Mouse (Mus musculus) liver, adult 2 months (tissue): Measurements from ENCODE around the gene Mettl7b. TPM values are rescaled to one million over a fixed set of nuclear protein-coding genes. Genes with fewer than 3 reads are reported as not detected.

Source experiments
- DNase-seq: peaks from one replicate; pipeline ENCODE4 v3.0.0-alpha.2; 2011; ENCODE audit warnings: low read depth, low spot score; ENCODE audit errors: extremely low read depth
- H3K27ac ChIP-seq: fragments of 200-500 bp; replicated peaks from 2 replicates; pipeline ENCODE4 v1.5.1; 2012; ENCODE audit warnings: low read depth, mild to moderate bottlenecking, control low read depth, inconsistent platforms, low read length; ENCODE audit not compliant: insufficient read depth
- H3K27me3 ChIP-seq: fragments of 200-500 bp; 2 replicates; pipeline ENCODE4 v1.6.1; 2012; ENCODE audit warnings: mild to moderate bottlenecking, moderate library complexity, low read length, inconsistent platforms; ENCODE audit not compliant: control insufficient read depth, insufficient read depth
- H3K36me3 ChIP-seq: fragments of 200-500 bp; 2 replicates; pipeline ENCODE4 v1.6.1; 2012; ENCODE audit warnings: low read length, inconsistent platforms; ENCODE audit not compliant: control insufficient read depth, insufficient read depth
- H3K4me1 ChIP-seq: fragments of 200-500 bp; 2 replicates; pipeline ENCODE4 v1.6.1; 2011; ENCODE audit warnings: low read length; ENCODE audit not compliant: control insufficient read depth, insufficient read depth
- H3K4me3 ChIP-seq: fragments of 200-500 bp; 2 replicates; pipeline ENCODE4 v1.5.1; 2011; ENCODE audit warnings: low read depth, mild to moderate bottlenecking, control low read depth, low read length, moderate library complexity; ENCODE audit not compliant: insufficient read depth
- H3K79me2 ChIP-seq: fragments of 200-500 bp; 2 replicates; pipeline ENCODE4 v1.6.1; 2012; ENCODE audit warnings: inconsistent platforms, mild to moderate bottlenecking, low read length, moderate library complexity; ENCODE audit not compliant: control insufficient read depth, insufficient read depth
- H3K9ac ChIP-seq: fragments of 200-500 bp; 2 replicates; pipeline ENCODE4 v1.6.1; 2012; ENCODE audit warnings: low read depth, mild to moderate bottlenecking, control low read depth, inconsistent platforms, low read length
- CTCF ChIP-seq: fragments of 200-500 bp; IDR thresholded peaks from 2 replicates; pipeline ENCODE4 v1.5.1; 2011; ENCODE audit warnings: low read depth, low read length, control low read depth
- POLR2A ChIP-seq: fragments of 200-500 bp; IDR thresholded peaks from 2 replicates; pipeline ENCODE4 v1.6.1; 2011; ENCODE audit warnings: low read length, control low read depth; ENCODE audit not compliant: insufficient read depth; ENCODE audit errors: extremely low read depth
- WGBS: fragments of 180-500 bp; shearing (Covaris S2); methylation state at CpG from one replicate; pipeline ENCODE4 v1.1.7; 2018; 5-methylcytosine and 5-hydroxymethylcytosine counted together
- polyA plus RNA-seq: library from polyadenylated mRNA; depleted of rRNA; stranded (reverse); fragments of >200 nt; gene quantifications from 2 replicates; pipeline ENCODE4 v1.2.3, GENCODE M21; 2012; rRNA removed
- total RNA-seq: library from RNA; depleted of rRNA; stranded (reverse); fragments of >200 nt; gene quantifications from 2 replicates; pipeline ENCODE4 v1.2.3, GENCODE M21; 2014; rRNA removed

Mettl7b gene
- total and polyA plus RNA-seq, 2 experiments = 639 to 780 TPM

- no peak overlapping the region for H3K27ac ChIP-seq
- no peaks in the 10 kb centered on the region; the same call in none of the 2 replicates for H3K4me1 ChIP-seq
- H3K27me3 ChIP-seq = 0 out of 2 replicates have a peak, but pooled peaks cover 2% of the 10 kb centered on the region
- no peak overlapping the region for H3K4me3 ChIP-seq
- H3K36me3 ChIP-seq = no peaks in the 10 kb centered on the region
- 93% methylated on average over 6 of the region's 6 CpGs for WGBS
- no peak overlapping the region for H3K9ac ChIP-seq
- TF ChIP-seq CTCF (no peak), POLR2A (no peak)
- DNase-seq = no peak
- H3K79me2 ChIP-seq = no peaks in the 10 kb centered on the region
Measured at GRCm38 (mm10) chr10:128911430-128911829, 49.4 kb downstream of the Mettl7b start.

GRCm38 (mm10) chr10:128910066-128910841, 50.5 kb downstream of the Mettl7b start:
- no peaks in the 10 kb centered on the region; the same call in none of the 2 replicates for H3K4me1 ChIP-seq
- peak overlapping the region; percentile 79 for H3K9ac ChIP-seq
- H3K36me3 ChIP-seq = no peaks in the 10 kb centered on the region
- H3K79me2 ChIP-seq = no peaks in the 10 kb centered on the region
- DNase-seq = no peak
- TF ChIP-seq CTCF = no peak
- WGBS = 3% methylated on average over 61 of the region's 66 CpGs
- no peak overlapping the region for H3K27ac ChIP-seq
- 0 out of 2 replicates have a peak, but pooled peaks cover 2% of the 10 kb centered on the region for H3K27me3 ChIP-seq
- H3K4me3 ChIP-seq = peak overlapping the region; percentile 67

- WGBS = 1% methylated on average over 36 of the region's 41 CpGs
- no peaks in the 10 kb centered on the region for H3K79me2 ChIP-seq
- no peak overlapping the region for H3K27ac ChIP-seq
- TF ChIP-seq CTCF (no peak), POLR2A (no peak)
- no peak for DNase-seq
- H3K9ac ChIP-seq = peak overlapping the region; percentile 79
- H3K4me3 ChIP-seq = peak overlapping the region; percentile 67
- H3K27me3 ChIP-seq = 0 out of 2 replicates have a peak, but pooled peaks cover 2% of the 10 kb centered on the region
- no peaks in the 10 kb centered on the region; the same call in none of the 2 replicates for H3K4me1 ChIP-seq
- no peaks in the 10 kb centered on the region for H3K36me3 ChIP-seq
Measured at GRCm38 (mm10) chr10:128909567-128910028, 51.2 kb downstream of the Mettl7b start.

GRCm38 (mm10) chr10:128908778-128909448, 51.9 kb downstream of the Mettl7b start:
- WGBS = 74% methylated on average over 13 of the region's 13 CpGs
- 0 out of 2 replicates have a peak, but pooled peaks cover 2% of the 10 kb centered on the region for H3K27me3 ChIP-seq
- H3K79me2 ChIP-seq = no peaks in the 10 kb centered on the region
- peak overlapping the region; percentile 67; the same call in 1 of the 2 replicates for H3K4me3 ChIP-seq
- no peaks in the 10 kb centered on the region for H3K36me3 ChIP-seq
- H3K27ac ChIP-seq = no peak overlapping the region
- no peaks in the 10 kb centered on the region; the same call in none of the 2 replicates for H3K4me1 ChIP-seq
- DNase-seq = no peak
- H3K9ac ChIP-seq = peak overlapping the region; percentile 28
- TF ChIP-seq CTCF (no peak), POLR2A (no peak)

Other genes starting within 250 kb of the Mettl7b start
- 4.1 and 6.5 TPM in 2 replicates for gene Dgka, start 216.1 kb downstream of the Mettl7b start, total RNA-seq
- gene Dgka, start 216.1 kb downstream of the Mettl7b start, polyA plus RNA-seq = 7.1 and 7.2 TPM in 2 replicates
- gene Pym1, start 213.1 kb downstream of the Mettl7b start, total RNA-seq = 9.5 and 12.7 TPM in 2 replicates
- gene Pym1, start 213.1 kb downstream of the Mettl7b start, polyA plus RNA-seq = 15.0 and 15.6 TPM in 2 replicates
- gene Mmp19, start 170.1 kb downstream of the Mettl7b start, total RNA-seq = 74.3 and 79.8 TPM in 2 replicates
- gene Mmp19, start 170.1 kb downstream of the Mettl7b start, polyA plus RNA-seq = 48.4 and 67.5 TPM in 2 replicates
- 23.5 and 25.3 TPM in 2 replicates for gene Dnajc14, start 156.9 kb downstream of the Mettl7b start, total RNA-seq
- 9.2 and 9.7 TPM in 2 replicates for gene Dnajc14, start 156.9 kb downstream of the Mettl7b start, polyA plus RNA-seq
- gene Tmem198b, start 156.6 kb downstream of the Mettl7b start, total RNA-seq = 1.3 and 1.6 TPM in 2 replicates
- 4.5 and 5.7 TPM in 2 replicates for gene Tmem198b, start 156.6 kb downstream of the Mettl7b start, polyA plus RNA-seq
- gene Sarnp, start 143.7 kb downstream of the Mettl7b start, total RNA-seq = 23.1 and 25.8 TPM in 2 replicates
- gene Sarnp, start 143.7 kb downstream of the Mettl7b start, polyA plus RNA-seq = 6.7 and 6.9 TPM in 2 replicates
- 73.2 and 76.7 TPM in 2 replicates for gene Ormdl2, start 139.3 kb downstream of the Mettl7b start, total RNA-seq
- 93.2 and 94.6 TPM in 2 replicates for gene Ormdl2, start 139.3 kb downstream of the Mettl7b start, polyA plus RNA-seq
- 0.09 and 0.13 TPM in 2 replicates for gene Gdf11, start 69.3 kb downstream of the Mettl7b start, total RNA-seq
- gene Gdf11, start 69.3 kb downstream of the Mettl7b start, polyA plus RNA-seq = 0.04 and 0.05 TPM in 2 replicates
- gene Cd63, start 60.0 kb downstream of the Mettl7b start, total RNA-seq = 4.1 and 5.2 TPM in 2 replicates
- 2.9 and 4.4 TPM in 2 replicates for gene Cd63, start 60.0 kb downstream of the Mettl7b start, polyA plus RNA-seq
- 30.4 and 33.8 TPM in 2 replicates for gene Rdh5, start 38.1 kb downstream of the Mettl7b start, total RNA-seq
- 86.2 and 91.8 TPM in 2 replicates for gene Rdh5, start 38.1 kb downstream of the Mettl7b start, polyA plus RNA-seq
- 91.1 and 106 TPM in 2 replicates for gene Bloc1s1, start 37.0 kb downstream of the Mettl7b start, total RNA-seq
- 192 and 226 TPM in 2 replicates for gene Bloc1s1, start 37.0 kb downstream of the Mettl7b start, polyA plus RNA-seq
- 4.6 and 4.9 TPM in 2 replicates for gene Itga7, start 27.2 kb downstream of the Mettl7b start, total RNA-seq
- gene Itga7, start 27.2 kb downstream of the Mettl7b start, polyA plus RNA-seq = 9.5 and 11.0 TPM in 2 replicates
- gene Olfr9, start 28.4 kb upstream of the Mettl7b start, total RNA-seq = 0.07 TPM in 1 of 2 replicates, not detected in the other
- 0.02 TPM in 1 of 2 replicates, not detected in the other for gene Olfr9, start 28.4 kb upstream of the Mettl7b start, polyA plus RNA-seq
- gene Olfr763, start 49.8 kb upstream of the Mettl7b start, total RNA-seq = not detected in 2 replicates
- not detected in 2 replicates for gene Olfr763, start 49.8 kb upstream of the Mettl7b start, polyA plus RNA-seq
- not detected in 2 replicates for gene Olfr764-ps1, start 78.9 kb upstream of the Mettl7b start, total RNA-seq
- gene Olfr764-ps1, start 78.9 kb upstream of the Mettl7b start, polyA plus RNA-seq = not detected in 2 replicates
- gene Olfr765, start 89.0 kb upstream of the Mettl7b start, total RNA-seq = not detected in 2 replicates
- not detected in 2 replicates for gene Olfr765, start 89.0 kb upstream of the Mettl7b start, polyA plus RNA-seq
- gene Olfr766-ps1, start 108.0 kb upstream of the Mettl7b start, total RNA-seq = not detected in 2 replicates
- not detected in 2 replicates for gene Olfr766-ps1, start 108.0 kb upstream of the Mettl7b start, polyA plus RNA-seq
- gene Olfr767, start 121.9 kb upstream of the Mettl7b start, total RNA-seq = not detected in 2 replicates
- gene Olfr767, start 121.9 kb upstream of the Mettl7b start, polyA plus RNA-seq = not detected in 2 replicates
- not detected in 2 replicates for gene Olfr768, start 138.4 kb upstream of the Mettl7b start, total RNA-seq
- not detected in 2 replicates for gene Olfr768, start 138.4 kb upstream of the Mettl7b start, polyA plus RNA-seq
- gene Olfr769, start 156.9 kb upstream of the Mettl7b start, total RNA-seq = not detected in 2 replicates
- gene Olfr769, start 156.9 kb upstream of the Mettl7b start, polyA plus RNA-seq = not detected in 2 replicates
- not detected in 2 replicates for gene Olfr770, start 178.0 kb upstream of the Mettl7b start, total RNA-seq
- gene Olfr770, start 178.0 kb upstream of the Mettl7b start, polyA plus RNA-seq = not detected in 2 replicates
- not detected in 2 replicates for gene Olfr771, start 203.8 kb upstream of the Mettl7b start, total RNA-seq
- gene Olfr771, start 203.8 kb upstream of the Mettl7b start, polyA plus RNA-seq = not detected in 2 replicates
- not detected in 2 replicates for gene Olfr772, start 216.9 kb upstream of the Mettl7b start, total RNA-seq
- not detected in 2 replicates for gene Olfr772, start 216.9 kb upstream of the Mettl7b start, polyA plus RNA-seq
- gene Olfr773, start 226.4 kb upstream of the Mettl7b start, total RNA-seq = not detected in 2 replicates
- not detected in 2 replicates for gene Olfr773, start 226.4 kb upstream of the Mettl7b start, polyA plus RNA-seq